Mouse (Mus musculus): ENCODE results near the gene Ifit1bl1. TPM values are rescaled to one million over a fixed set of nuclear protein-coding genes. Genes with fewer than 3 reads are reported as not detected.
"Not testable (repeated sequence)": the region's sequence is repeated elsewhere in the genome, so short reads cannot be mapped to it uniquely, and the experiment has no call there.

Ifit1bl1 gene
- polyA plus RNA-seq (2012; rRNA removed) (0.31 and 0.36 TPM in 2 replicates), polyA plus RNA-seq (2014; fragmentation: Nextera tagmentation; extraction: Ambion mirVana) (0.43 and 0.51 TPM in 2 replicates)

DNA sequence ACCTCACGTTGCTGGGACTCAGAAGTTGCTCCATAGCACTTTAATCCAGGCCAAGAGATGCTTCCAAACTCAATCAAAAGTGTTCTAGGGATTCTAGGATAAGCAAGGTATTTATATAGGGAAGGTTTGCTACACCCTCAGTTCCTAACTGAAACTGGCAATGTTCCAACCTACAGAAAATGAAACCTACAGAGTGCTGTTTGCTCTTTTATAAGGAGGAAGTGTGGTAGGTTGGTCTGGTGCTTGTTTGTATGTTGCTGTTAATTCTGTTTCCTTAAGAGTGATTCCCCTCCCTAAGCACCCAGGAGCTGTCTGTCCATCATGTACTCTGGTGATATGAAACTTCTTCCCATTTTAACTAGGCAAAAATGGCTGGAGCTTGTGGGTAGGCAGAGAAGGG lies at the start of gene Ifit1bl1:
Gene Ifit1bl1 (minus strand): TSS at position 69 of the 400 bp plus-strand sequence.
- 50% methylated on average over 1 of the region's 1 CpGs for WGBS
- not testable (repeated sequence) for DNase-seq (ENCODE audit: low spot score); H3K4me3 ChIP-seq (replicated peaks; ENCODE audit: low read length)

DNA sequence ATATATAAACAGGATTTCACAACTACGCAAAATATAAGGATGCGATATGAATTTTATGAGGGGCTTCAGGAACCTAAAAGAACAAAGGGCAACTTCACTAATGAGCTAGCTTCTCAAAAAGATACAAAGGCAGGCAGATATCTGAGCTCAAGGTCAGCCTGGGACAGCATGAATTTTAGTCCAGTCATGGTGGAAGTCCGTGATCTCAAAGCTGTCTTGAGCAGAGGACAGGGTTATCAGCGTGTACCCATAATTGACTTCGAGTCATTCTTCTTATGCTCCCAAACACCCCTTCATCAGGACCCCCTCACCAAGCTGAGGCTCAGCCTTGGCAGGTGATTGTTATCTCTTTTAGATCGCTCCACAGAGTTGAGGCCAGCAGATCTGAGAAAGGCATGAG lies 49.2 kb upstream of the Ifit1bl1 start:
- 82% methylated on average over 6 of the region's 6 CpGs for WGBS
- ATAC-seq (ENCODE audit: low FRiP score, low read depth) = no peak
- Histone ChIP-seq H3K9me3 (ENCODE audit: control insufficient read depth, low read length) (no peaks in the 10 kb centered on the region), H3K4me3 (replicated peaks; ENCODE audit: low read length) (no peak overlapping the region), H3K36me3 (ENCODE audit: control insufficient read depth, insufficient read depth, low read length) (no peaks in the 10 kb centered on the region), H3K4me2 (replicated peaks; ENCODE audit: low read depth, low read length, severe bottlenecking) (no peak overlapping the region), H3K27ac (replicated peaks; ENCODE audit: low read depth, low read length) (no peak overlapping the region), H3K27me3 (ENCODE audit: control insufficient read depth, insufficient read depth, low read length) (no peaks in the 10 kb centered on the region), H3K4me1 (ENCODE audit: control insufficient read depth, insufficient read depth, low read length) (no peaks in the 10 kb centered on the region), H3K9ac (ENCODE audit: low read depth, low read length, severe bottlenecking) (no peak overlapping the region)
- TF ChIP-seq POLR2A (IDR thresholded peaks at IDR 0.05; ENCODE audit: borderline replicate concordance, extremely low read depth, insufficient read depth, insufficient read length) = no peak
- no peak for DNase-seq (ENCODE audit: low spot score)

More for the DNA sequence above, at the start of gene Ifit1bl1:
- not testable (repeated sequence) for H3K4me2 ChIP-seq (replicated peaks; ENCODE audit: low read depth, low read length, severe bottlenecking); H3K27me3 ChIP-seq (ENCODE audit: control insufficient read depth, insufficient read depth, low read length); H3K4me1 ChIP-seq (ENCODE audit: control insufficient read depth, insufficient read depth, low read length); H3K27ac ChIP-seq (replicated peaks; ENCODE audit: low read depth, low read length); H3K36me3 ChIP-seq (ENCODE audit: control insufficient read depth, insufficient read depth, low read length); H3K9ac ChIP-seq (ENCODE audit: low read depth, low read length, severe bottlenecking); ATAC-seq (ENCODE audit: low FRiP score, low read depth); H3K9me3 ChIP-seq (ENCODE audit: control insufficient read depth, low read length)

DNA sequence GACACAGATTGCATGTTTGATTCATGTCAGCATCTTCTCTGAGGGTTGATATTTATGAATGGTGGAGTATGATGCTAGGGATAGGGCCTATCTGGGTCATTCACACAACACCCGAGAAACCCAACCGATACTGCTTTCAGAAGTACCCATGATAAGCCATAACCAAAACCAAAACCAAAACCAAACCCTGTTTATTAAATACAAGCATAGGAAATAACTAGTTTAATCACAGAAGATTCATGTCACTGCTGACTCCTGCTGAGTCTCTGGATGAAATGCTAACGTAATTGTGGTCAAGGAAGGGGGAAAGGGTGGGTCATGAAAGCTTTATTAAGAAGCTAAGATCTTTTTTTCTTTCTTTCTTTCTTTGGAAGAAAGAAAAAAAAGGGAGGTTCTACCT lies 48.5 kb upstream of the Ifit1bl1 start:
- ATAC-seq (ENCODE audit: low FRiP score, low read depth) (no peak), DNase-seq (ENCODE audit: low spot score) (no peak)
- Histone ChIP-seq H3K9ac (ENCODE audit: low read depth, low read length, severe bottlenecking) (no peak overlapping the region), H3K4me1 (ENCODE audit: control insufficient read depth, insufficient read depth, low read length) (no peaks in the 10 kb centered on the region), H3K27ac (replicated peaks; ENCODE audit: low read depth, low read length) (no peak overlapping the region), H3K9me3 (ENCODE audit: control insufficient read depth, low read length) (no peaks in the 10 kb centered on the region), H3K36me3 (ENCODE audit: control insufficient read depth, insufficient read depth, low read length) (no peaks in the 10 kb centered on the region), H3K4me3 (replicated peaks; ENCODE audit: low read length) (no peak overlapping the region), H3K4me2 (replicated peaks; ENCODE audit: low read depth, low read length, severe bottlenecking) (no peak overlapping the region), H3K27me3 (ENCODE audit: control insufficient read depth, insufficient read depth, low read length) (no peaks in the 10 kb centered on the region)
- TF ChIP-seq POLR2A (IDR thresholded peaks at IDR 0.05; ENCODE audit: borderline replicate concordance, extremely low read depth, insufficient read depth, insufficient read length) = no peak
- 83% methylated on average over 3 of the region's 3 CpGs for WGBS

DNA sequence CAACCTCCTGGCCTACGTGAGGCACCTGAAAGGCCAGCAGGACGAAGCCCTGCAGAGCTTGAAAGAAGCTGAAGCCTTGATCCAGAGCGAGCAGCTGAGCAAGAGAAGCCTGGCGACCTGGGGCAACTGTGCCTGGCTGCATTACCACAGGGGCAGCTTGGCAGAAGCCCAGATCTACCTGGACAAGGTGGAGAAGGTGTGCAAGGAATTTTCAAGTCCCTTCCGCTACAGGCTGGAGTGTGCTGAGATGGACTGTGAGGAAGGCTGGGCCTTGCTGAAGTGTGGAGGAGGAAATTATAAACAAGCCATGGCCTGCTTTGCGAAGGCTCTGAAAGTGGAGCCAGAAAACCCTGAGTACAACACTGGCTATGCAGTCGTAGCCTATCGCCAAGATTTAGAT lies 45.9 kb upstream of the Ifit1bl1 start:
- H3K36me3 ChIP-seq (ENCODE audit: control insufficient read depth, insufficient read depth, low read length); H3K9ac ChIP-seq (ENCODE audit: low read depth, low read length, severe bottlenecking); H3K4me1 ChIP-seq (ENCODE audit: control insufficient read depth, insufficient read depth, low read length); H3K4me3 ChIP-seq (replicated peaks; ENCODE audit: low read length); H3K27ac ChIP-seq (replicated peaks; ENCODE audit: low read depth, low read length); ATAC-seq (ENCODE audit: low FRiP score, low read depth); H3K4me2 ChIP-seq (replicated peaks; ENCODE audit: low read depth, low read length, severe bottlenecking); H3K9me3 ChIP-seq (ENCODE audit: control insufficient read depth, low read length); DNase-seq (ENCODE audit: low spot score); H3K27me3 ChIP-seq (ENCODE audit: control insufficient read depth, insufficient read depth, low read length): not testable (repeated sequence)
- 88% methylated on average over 6 of the region's 8 CpGs for WGBS

DNA sequence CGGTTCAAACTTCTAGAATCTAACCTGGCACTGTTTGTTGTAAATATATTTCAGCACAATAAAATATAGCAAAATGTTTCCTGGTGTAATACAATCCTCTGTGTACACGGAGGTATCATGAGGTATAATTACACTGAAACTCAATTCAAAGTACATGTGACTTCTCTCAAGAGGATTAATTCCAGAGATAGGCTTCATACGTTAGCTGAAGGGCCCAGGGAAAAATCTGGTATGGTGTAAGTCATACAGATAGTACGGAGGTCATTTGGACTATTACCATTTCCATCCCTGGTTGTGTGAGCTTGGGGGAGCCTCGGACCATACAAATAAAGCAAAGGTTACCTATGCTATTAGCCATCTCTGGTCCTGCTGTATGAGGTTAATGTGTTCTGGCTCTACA lies 40.9 kb upstream of the Ifit1bl1 start:
- no peak for TF ChIP-seq POLR2A (IDR thresholded peaks at IDR 0.05; ENCODE audit: borderline replicate concordance, extremely low read depth, insufficient read depth, insufficient read length)
- Histone ChIP-seq H3K4me2 (replicated peaks; ENCODE audit: low read depth, low read length, severe bottlenecking) (no peak overlapping the region), H3K9me3 (ENCODE audit: control insufficient read depth, low read length) (no peaks in the 10 kb centered on the region), H3K27me3 (ENCODE audit: control insufficient read depth, insufficient read depth, low read length) (no peaks in the 10 kb centered on the region), H3K4me3 (replicated peaks; ENCODE audit: low read length) (no peak overlapping the region), H3K4me1 (ENCODE audit: control insufficient read depth, insufficient read depth, low read length) (no peaks in the 10 kb centered on the region), H3K27ac (replicated peaks; ENCODE audit: low read depth, low read length) (no peak overlapping the region), H3K36me3 (ENCODE audit: control insufficient read depth, insufficient read depth, low read length) (no peaks in the 10 kb centered on the region), H3K9ac (ENCODE audit: low read depth, low read length, severe bottlenecking) (no peak overlapping the region)
- WGBS = 69% methylated on average over 5 of the region's 5 CpGs
- DNase-seq (ENCODE audit: low spot score) (no peak), ATAC-seq (ENCODE audit: low FRiP score, low read depth) (no peak)

DNA sequence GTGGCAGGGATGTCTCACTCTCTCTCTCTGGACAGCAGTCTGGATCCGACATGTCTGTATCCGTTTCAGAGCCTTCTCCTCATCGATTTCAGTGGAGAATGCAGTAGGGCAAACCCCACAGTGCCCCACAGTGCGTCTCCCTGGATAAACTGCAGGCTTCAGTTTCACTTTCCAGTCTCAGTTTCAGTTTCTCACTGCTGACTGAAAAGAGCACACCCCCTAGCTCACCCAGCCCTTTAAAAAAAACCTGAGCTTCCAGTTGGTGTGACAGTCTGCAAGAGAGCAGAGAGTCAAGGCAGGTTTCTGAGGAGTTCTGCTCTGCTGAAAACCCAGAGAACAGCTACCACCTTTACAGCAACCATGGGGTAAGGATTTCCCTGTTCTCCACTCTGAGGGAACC lies 38.9 kb upstream of the Ifit1bl1 start, which contains the start of the genes Ifit1bl2 and Ifit1:
Gene Ifit1bl2 (minus strand): TSS at position 121 of the 400 bp plus-strand sequence.
Gene Ifit1 (plus strand): TSS at position 249 of the 400 bp plus-strand sequence.
- Histone ChIP-seq H3K27me3 (ENCODE audit: control insufficient read depth, insufficient read depth, low read length) (no peaks in the 10 kb centered on the region), H3K9ac (ENCODE audit: low read depth, low read length, severe bottlenecking) (peak within 1 kb of the TSS; percentile 13; the same call in 1 of the 2 replicates), H3K9me3 (ENCODE audit: control insufficient read depth, low read length) (no peaks in the 10 kb centered on the region), H3K36me3 (ENCODE audit: control insufficient read depth, insufficient read depth, low read length) (no peaks in the 10 kb centered on the region), H3K4me3 (replicated peaks; ENCODE audit: low read length) (no peak within 1 kb of the TSS), H3K4me1 (ENCODE audit: control insufficient read depth, insufficient read depth, low read length) (no peaks in the 10 kb centered on the region), H3K4me2 (replicated peaks; ENCODE audit: low read depth, low read length, severe bottlenecking) (no peak within 1 kb of the TSS), H3K27ac (replicated peaks; ENCODE audit: low read depth, low read length) (no peak within 1 kb of the TSS)
- ATAC-seq (ENCODE audit: low FRiP score, low read depth) (no peak), DNase-seq (ENCODE audit: low spot score) (no peak)
- no peak for TF ChIP-seq POLR2A (IDR thresholded peaks at IDR 0.05; ENCODE audit: borderline replicate concordance, extremely low read depth, insufficient read depth, insufficient read length)
- WGBS = 29% methylated on average over 4 of the region's 4 CpGs
